Mouse (Mus musculus) lung, postnatal 14 days (tissue): ENCODE measurements around the gene Bmp7.

ENCODE experiments used
- DNase-seq: peaks from one replicate; pipeline ENCODE4 v3.0.0; 2021

Bmp7 gene

DNA sequence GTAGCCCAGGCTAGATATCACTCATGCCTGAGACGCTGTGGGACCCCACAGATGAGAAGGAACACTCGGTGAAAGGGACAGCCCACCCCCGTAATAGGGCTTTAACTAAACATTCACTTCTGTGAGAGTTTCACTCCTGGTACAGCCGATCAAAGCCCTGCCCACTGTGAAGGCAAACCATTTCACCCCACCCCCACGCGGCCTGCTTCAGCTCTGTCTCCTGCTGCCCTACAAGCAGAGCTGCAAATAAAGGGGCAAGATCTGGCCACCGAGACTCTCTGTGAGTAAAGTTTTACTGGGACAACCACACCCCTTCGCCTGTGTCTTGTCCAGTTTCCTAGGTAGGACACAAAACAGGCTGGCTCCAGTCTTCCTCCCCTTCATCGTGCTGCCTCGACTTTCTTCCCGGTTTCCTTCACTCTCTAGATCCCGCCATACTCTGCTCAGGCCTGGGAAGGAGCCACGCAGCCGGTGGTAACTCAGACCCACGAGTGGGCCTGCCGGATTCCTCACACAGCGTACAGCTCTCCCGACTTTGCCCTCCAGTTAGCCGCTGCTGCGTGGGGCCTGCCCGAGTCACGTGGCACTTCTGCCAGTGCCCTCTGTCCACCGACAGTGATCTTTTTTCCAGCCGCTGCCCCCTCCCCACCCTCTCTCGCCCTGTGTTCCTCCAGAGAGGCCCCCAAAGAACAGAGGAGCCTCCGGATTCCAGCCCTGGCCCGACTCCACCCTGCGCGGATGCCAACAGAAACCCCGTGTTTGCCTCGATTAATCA is 94.4 kb downstream of the Bmp7 start:
- no peak for DNase-seq

DNA sequence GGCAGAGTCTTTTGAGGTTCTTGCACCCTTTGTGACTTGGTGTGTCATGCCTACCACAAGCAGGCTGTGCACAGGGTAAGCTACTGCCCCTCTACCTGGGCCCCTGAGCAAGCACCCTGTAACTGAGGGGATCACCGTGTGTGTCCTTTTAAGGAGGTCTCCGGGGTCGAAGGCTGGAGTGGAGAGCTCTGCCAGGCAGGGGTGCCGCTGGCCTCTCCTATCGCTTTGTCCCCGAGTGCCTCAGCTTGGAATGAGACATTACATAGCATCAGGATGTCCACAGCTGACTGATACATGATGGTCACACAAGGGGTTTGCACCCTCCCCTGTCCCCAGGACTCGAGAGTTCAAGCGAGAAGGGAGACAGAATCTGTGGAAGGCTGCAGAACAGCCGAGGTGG is 96.2 kb downstream of the Bmp7 start:
- no peak for DNase-seq

DNA sequence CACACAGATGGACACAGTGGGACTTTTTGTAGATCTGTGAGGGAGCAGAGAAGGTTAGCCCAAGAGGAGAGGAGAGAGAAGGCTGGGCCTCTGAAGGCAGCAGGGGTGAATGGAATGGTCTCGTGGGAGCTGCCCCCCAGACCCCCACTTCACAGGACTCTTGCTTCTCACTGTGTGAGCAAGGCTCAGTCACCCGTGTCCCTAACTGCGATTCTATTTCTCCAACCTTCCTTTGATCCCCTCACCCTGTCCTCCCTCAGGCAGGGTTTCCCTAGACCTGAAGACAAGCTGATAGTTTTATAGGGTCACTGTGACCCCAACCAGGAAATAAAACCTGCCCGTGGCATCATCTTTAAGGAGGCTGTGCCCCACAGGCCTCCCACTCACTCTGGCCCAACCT is 97.8 kb downstream of the Bmp7 start:
- no peak for DNase-seq

DNA sequence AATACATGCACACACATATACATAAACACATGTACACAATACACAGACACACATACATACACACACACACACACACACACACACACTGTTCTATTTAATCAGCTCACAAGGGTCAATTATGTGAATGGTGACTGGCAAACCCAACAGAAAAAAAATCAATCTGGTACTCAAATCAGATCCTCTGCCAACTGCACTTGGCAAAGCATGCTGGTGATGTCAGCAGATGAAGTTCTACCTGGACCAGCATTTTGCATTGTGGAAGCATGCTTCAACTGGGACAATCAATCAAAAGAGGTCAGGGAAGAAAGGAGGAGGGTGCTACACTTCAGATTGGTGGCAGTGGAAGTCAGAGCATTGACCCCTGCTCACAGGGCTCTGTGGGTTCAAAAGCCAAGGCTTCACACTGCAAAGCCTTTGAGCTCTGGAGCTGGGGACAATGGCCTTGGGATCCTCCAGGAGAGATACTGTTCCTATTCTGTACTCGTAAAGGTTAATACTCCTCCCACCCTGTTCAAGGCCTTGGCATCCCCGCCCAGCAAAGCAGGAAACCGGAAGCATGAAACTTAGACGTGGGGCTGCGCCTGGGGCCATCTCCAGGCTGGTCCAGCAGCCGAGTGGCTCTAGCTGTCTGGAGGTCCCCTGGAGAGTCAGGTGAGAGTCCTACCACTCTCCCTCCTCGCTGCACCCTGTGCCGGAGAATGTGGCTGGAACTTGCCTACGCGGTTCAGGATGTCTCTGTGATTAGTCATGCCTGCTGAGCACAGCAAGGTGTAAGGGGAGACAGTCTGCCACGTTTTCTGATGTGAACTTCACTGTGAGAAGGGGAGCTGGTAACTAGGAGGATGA is 99.0 kb downstream of the Bmp7 start:
- DNase-seq = no peak

DNA sequence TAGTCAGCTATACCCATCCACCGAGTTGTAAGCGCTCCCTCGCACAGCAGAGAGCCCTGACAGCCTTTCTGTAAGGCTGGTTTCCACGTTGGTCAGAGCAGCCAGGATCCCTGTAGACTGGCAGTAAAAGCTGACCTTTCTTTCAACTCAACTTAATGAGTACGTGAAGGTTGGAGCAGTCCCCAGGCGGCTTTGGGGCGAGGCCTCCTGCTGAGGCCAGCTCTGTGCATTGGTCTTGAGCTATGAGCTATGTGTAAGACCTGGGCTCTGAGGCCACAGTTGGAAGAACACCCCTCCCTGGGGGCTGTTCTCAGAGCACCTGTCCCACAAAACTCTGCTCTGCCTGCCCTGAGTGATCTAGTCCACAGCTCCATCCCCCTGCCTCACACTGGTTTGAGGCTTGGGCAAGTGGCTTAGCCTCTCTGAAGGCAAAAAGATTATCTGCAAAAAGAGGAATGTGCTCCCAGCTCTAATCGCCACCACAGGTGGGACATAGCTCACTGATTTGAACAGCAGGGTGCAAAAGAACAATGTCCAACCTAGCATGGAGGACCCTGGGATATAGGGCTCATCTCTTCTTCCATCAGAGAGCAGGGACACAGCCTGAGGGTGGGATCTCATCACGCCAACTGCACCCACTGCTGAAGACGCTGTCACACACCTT is 100.7 kb downstream of the Bmp7 start:
- no peak for DNase-seq

DNA sequence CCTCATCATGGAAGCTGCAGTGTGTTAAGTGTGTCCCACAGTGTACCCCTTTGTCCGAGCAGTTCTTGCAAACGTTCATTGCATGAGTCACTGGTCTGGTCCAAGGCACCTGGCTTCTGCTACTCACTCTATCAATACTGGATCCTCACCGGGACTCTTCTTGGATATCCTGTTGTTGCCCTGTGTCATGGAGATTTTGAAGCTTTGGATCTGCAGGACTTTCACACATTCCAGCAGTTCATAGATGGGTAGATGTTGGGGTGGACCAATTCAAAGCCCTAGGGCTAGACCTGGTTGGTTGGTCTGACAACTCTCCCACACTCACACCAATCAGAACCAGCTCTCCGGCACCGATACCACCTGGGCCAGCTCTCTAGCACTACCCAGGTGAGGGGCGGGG is 103.6 kb downstream of the Bmp7 start:
- no peak for DNase-seq

DNA sequence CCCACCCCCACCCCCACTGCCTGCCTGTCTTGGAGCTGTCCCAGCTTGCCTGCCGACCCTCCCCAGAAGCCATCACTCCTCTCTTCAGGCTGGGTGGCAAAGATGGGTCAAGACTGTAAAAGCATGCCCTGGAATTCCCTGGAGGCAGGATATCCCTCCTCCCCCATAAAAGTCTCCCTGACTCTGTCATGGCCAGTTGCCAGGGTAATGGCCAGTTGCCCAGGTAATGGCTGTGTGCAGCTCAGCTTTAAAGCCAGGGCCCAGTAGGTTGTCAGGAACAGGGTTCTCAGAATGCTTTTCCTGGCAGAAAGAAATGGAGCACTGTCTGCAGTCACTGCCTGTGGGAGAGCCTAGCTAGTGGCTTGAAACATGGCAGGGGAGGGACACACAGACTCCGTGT is 106.9 kb downstream of the Bmp7 start:
- peak; percentile 18 for DNase-seq

DNA sequence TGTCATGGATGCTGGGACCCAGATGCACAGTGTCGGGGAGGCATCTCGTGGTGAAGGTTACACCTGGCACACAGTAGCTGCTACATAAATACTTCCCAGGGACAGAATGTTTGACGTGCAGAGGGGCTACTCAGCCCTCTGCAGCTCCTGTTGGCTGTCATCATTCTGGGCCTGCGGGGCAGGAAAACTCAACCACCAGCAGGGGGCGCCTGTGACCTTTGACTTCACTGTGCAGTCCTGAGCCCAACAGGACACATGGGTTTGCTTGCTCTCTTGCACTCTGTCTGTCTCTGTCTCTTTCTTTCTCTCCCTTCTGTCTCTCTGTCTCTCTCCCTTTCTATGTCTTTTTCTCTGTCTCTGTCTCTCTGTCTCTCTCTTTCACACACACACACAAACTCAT is 108.4 kb downstream of the Bmp7 start:
- DNase-seq = peak; percentile 83

DNA sequence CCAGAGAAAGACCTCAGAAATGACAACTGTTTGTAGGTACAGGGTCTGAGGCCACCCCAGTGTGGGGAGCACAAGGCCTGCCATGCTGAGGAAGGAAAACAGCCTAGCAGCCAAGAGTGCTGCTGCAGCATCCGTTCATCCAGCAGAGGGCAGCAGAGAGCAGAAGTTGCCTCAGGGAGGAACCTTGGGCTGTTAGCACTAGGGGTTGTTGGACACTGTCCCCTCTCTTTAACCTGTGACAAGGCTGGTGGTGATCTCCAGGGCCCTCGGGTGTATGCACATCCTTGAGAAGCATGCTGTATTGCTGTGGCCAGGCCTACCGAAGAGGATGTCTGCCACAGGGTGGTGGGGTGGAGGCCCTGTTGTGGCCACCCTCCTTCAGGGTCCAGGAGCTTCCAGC is 109.0 kb downstream of the Bmp7 start:
- DNase-seq = peak; percentile 95

DNA sequence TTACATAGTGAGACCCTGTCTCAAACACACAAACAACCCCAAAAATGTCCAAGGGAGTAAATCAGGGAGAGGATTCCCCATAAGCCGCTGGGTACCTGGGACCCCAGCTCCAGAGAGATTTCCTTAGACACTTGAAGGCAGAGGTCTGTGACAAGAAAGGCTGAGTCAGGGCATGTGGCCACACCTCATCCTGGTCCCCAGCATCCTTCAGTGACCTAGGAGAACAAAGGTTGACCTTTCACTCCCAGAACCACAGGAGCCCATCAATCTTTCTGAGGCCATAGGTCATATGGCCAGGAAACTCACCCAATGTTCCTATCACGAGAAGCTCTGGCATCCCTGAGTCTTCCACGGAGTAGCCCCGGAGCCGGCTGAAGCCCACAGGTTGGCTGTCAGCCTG is 111.9 kb downstream of the Bmp7 start:
- no peak for DNase-seq

DNA sequence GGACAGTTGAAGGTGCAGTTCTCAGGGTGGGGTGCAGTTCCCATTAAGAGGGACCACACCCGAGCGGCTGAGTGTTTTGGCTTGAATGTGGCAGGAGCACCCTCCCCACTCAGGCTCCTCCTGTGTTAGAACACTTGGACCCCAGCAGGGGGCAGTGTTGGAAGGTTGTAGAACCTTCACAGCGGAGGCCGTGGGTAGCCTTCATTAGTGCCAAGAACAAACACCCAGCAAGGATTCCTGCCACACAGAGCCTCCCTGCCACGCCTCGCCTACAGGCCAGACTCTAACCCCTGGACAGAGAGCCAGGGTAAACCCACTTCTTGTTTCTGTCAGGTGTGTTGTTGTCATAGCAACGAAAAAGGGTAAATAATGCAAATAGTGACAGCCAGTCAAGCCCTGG is 112.6 kb downstream of the Bmp7 start:
- peak; percentile 33 for DNase-seq

DNA sequence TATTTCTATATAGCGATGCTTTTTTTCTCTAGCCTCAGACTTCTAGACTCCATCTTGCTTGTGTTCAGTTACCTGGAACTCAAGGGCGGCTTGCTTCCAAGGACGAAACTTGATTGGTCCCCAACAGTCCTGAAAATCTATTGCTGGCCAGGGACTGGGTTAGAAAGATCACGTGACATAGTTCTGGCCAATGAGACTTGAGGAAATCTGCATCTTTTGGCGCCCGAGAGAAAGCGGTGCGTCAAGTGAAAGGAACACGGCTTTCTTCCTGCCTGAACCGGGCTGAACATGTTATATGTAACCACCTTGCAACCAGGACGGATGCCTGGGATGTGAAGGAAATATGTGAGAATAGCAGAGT is 114.4 kb downstream of the Bmp7 start:
- no peak for DNase-seq

DNA sequence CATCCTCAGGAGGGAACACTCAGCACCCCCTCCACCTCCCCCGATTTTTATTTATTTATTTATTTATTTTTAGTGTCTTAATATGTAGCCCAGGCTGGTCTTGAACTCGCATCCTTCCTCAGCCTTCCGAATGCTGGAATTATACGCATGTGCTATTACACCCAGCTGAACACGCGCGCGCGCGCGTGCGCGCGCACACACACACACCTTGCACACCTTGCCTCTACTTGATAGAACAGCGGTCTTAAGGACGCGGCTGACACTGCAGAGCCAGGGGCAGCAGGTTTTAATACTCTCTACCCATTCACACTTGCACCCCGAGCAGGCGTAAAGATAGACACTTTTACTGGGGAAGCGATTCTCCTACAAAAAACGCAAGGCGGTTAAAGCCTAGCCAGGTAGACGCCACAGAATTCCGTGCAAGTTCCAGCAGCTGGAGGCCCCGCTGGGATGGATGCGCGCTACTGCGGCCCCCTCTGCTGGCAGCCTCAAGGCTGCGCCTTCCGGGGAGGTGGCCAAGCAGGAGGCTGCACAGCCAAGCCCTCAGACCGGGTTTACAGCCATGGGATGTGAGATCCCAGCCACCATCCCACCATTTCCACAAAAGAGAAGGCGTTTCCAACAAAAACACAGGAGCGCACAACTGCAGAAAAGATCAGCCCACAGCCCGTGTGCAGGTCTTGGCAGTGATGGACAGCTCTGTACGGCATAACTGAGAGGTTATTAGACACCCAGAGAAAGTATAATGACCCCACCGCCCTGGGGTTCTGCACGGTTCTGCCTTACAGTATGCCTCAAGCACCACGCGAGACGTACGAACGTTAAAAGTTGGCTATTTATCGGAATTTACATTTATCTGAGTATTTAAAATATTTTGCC is 115.0 kb downstream of the Bmp7 start:
- peak; percentile 75 for DNase-seq

DNA sequence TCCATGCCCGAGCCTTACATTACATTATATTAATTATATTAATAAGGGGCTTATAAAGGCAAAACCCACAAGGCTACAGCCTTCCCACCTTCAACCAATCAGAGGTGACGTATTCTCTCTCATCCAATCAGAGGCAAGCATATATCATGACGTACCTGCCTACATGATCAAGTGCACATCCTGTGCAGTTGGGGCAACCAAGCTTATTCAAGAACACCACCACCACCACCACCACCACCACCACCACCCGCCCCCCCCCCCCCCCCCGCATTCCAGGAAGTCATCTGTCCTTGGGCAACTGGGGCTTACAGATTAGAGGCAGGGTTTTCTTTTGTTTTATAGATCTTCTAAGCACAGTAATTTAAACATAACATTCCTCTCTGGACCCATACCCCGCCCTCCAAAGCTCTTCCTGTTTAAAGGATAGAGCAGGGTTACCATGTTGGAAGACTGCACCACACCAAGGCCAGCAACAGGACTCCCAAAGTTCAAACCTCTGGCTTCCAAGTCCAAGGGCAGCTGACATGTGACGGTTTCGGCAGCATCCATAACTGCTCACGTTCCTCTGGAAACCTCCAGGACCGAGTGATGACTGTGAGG is 121.4 kb downstream of the Bmp7 start:
- no peak for DNase-seq
